Mouse (Mus musculus): ENCODE measurements around the gene Lrrc8c. TPM values are rescaled to one million over a fixed set of nuclear protein-coding genes. Genes with fewer than 3 reads are reported as not detected.

The Lrrc8c gene
- polyA plus RNA-seq, 1 experiment: 14.7 TPM

DNA sequence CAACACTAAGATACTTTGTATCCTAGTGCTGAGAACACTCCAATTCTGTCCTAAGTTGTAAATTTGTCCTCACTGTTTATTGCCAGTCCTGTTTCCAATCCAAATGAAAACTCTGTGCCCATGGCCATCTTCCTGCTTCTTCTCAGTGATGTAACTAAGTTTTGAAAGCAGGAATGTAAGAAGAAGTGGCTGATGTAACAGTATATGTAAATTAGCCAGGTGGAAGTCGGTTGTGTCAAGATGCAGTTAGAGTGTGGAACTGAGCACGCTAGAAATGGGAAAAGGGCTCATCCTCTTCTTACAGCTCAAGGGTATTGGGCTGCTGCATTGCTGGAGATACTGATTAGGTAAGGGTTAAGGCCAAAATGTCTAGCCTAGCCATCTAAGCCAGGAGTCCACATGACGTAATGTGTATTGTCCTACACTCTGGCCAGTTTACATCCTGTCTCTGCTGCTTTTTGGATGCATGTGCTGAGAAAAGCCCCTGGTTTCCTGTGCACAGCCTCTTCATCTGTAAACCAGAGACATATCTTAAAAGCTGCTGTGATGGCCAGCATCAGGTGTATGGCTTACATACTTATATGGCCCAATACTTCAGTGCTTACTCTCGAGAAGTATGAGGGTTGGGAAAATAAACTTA lies 104.0 kb downstream of the Lrrc8c start:
- no peaks in the 10 kb centered on the region for H3K36me3 ChIP-seq (ENCODE audit: control insufficient read depth, insufficient read depth, low read length)
- TF ChIP-seq CTCF (IDR thresholded peaks at IDR 0.05; ENCODE audit: control insufficient read depth, insufficient read depth, insufficient replicate concordance, low read depth, low read length): no peak
- no peak for TF ChIP-seq POLR2A (IDR thresholded peaks at IDR 0.05; ENCODE audit: control insufficient read depth, low read depth, low read length)
- H3K27ac ChIP-seq (ENCODE audit: control insufficient read depth, insufficient read depth, low read depth, low read length): no peak overlapping the region
- H3K27me3 ChIP-seq (ENCODE audit: control insufficient read depth, insufficient read depth, low read length): no peaks in the 10 kb centered on the region
- H3K4me3 ChIP-seq (ENCODE audit: control insufficient read depth, low read depth, low read length): no peak overlapping the region
- H3K4me1 ChIP-seq (ENCODE audit: control insufficient read depth, insufficient read depth, low read length): no peaks in the 10 kb centered on the region

DNA sequence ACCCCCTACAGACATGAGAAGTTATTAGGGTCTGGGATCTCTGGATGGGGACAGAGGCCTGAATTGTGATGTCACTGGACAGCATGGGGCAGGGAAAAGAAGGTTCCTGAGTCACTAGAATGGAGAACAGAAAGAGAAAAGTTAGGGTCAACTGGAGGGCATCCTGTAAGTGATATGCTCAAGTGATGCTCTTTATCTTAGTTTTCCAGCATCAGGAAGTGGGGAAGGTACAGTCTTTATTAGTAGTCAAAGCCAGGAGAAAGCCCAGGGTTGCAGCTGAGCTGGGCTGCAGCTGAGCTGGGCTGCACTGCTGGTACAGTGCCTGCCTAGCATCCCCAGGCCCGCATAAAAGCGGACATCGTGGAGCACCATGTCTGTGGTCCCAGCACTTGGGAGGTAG lies 105.1 kb downstream of the Lrrc8c start:
- Histone ChIP-seq H3K27me3 (ENCODE audit: control insufficient read depth, insufficient read depth, low read length) (no peaks in the 10 kb centered on the region), H3K4me1 (ENCODE audit: control insufficient read depth, insufficient read depth, low read length) (no peaks in the 10 kb centered on the region), H3K4me3 (ENCODE audit: control insufficient read depth, low read depth, low read length) (no peak overlapping the region), H3K36me3 (ENCODE audit: control insufficient read depth, insufficient read depth, low read length) (no peaks in the 10 kb centered on the region), H3K27ac (ENCODE audit: control insufficient read depth, insufficient read depth, low read depth, low read length) (no peak overlapping the region)
- TF ChIP-seq CTCF (IDR thresholded peaks at IDR 0.05; ENCODE audit: control insufficient read depth, insufficient read depth, insufficient replicate concordance, low read depth, low read length) (no peak), POLR2A (IDR thresholded peaks at IDR 0.05; ENCODE audit: control insufficient read depth, low read depth, low read length) (no peak)

DNA sequence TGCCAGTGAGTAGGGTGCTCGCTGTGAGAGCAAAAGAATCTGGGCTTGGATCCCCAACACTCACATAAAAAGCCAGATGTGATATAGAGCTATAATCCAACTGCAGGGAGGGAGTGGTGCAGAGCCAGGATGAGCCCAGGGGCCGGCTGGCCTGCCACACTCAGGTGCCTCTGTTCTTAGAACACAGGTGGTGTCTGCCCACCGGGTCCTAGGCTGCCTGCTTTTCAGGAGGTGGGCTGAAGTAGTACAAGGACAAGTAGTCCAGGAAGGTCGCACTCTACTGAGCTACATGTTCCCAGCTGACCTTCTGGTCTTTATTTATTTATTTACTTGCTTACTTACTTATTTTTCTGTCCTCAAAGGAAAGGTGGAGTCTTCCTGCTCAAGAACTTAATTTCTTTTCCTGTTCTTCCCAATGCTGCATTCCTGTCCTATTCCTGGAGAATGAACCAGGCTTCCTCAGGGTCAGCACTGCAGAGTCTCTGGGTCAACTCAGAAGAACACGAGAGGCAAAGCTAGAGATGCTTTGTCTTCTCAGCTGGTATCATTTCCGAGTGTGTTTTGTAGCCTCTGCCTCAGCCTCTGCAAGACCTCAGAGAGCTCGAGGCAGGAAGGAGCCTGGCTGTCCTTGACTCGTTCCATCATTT lies 106.4 kb downstream of the Lrrc8c start:
- H3K27me3 ChIP-seq (ENCODE audit: control insufficient read depth, insufficient read depth, low read length): no peaks in the 10 kb centered on the region
- no peak overlapping the region for H3K4me3 ChIP-seq (ENCODE audit: control insufficient read depth, low read depth, low read length)
- no peak for TF ChIP-seq CTCF (IDR thresholded peaks at IDR 0.05; ENCODE audit: control insufficient read depth, insufficient read depth, insufficient replicate concordance, low read depth, low read length)
- no peak for TF ChIP-seq POLR2A (IDR thresholded peaks at IDR 0.05; ENCODE audit: control insufficient read depth, low read depth, low read length)
- no peaks in the 10 kb centered on the region for H3K36me3 ChIP-seq (ENCODE audit: control insufficient read depth, insufficient read depth, low read length)
- H3K27ac ChIP-seq (ENCODE audit: control insufficient read depth, insufficient read depth, low read depth, low read length): no peak overlapping the region
- no peaks in the 10 kb centered on the region for H3K4me1 ChIP-seq (ENCODE audit: control insufficient read depth, insufficient read depth, low read length)

DNA sequence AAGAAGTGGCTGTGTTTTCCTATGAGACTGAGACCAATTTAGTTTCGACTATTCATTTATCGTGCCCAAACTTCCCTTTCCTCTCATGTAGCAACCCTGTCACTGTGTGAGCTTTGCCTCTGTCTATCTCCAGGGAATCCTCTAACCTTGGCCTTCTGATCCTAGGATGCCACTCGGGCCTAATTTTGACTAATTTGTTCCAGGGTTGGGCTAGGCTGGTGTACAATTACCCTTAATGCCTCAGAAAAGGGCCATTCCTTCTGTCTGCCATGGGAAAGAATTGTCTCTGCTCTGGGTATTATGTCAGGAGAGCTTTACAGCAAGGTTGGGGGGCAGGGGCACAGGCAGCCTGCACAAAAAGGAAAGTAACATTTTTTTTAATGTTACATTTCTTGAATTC lies 107.2 kb downstream of the Lrrc8c start:
- H3K27ac ChIP-seq (ENCODE audit: control insufficient read depth, insufficient read depth, low read depth, low read length): no peak overlapping the region
- H3K4me1 ChIP-seq (ENCODE audit: control insufficient read depth, insufficient read depth, low read length): no peaks in the 10 kb centered on the region
- no peaks in the 10 kb centered on the region for H3K36me3 ChIP-seq (ENCODE audit: control insufficient read depth, insufficient read depth, low read length)
- no peak for TF ChIP-seq POLR2A (IDR thresholded peaks at IDR 0.05; ENCODE audit: control insufficient read depth, low read depth, low read length)
- TF ChIP-seq CTCF (IDR thresholded peaks at IDR 0.05; ENCODE audit: control insufficient read depth, insufficient read depth, insufficient replicate concordance, low read depth, low read length): no peak
- no peak overlapping the region for H3K4me3 ChIP-seq (ENCODE audit: control insufficient read depth, low read depth, low read length)
- no peaks in the 10 kb centered on the region for H3K27me3 ChIP-seq (ENCODE audit: control insufficient read depth, insufficient read depth, low read length)

DNA sequence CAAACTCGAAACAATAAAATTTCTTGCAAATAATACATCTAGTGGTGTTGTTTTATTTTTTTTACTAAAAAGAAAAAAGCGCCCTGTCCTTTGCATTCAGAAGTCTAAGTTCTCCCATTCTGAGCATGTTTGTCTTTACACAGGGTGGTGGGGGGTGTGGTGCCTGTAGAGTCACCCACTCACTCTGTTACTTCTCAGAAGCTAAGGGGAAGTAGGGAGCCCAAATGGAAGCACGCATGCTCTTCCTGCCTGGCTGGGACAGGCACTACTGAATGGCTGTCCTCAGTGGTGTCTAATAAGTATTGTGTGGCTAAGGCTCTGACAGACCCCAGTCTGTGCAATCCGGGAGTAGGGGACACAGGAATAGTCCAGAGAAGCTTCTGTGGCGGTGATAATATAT lies 107.9 kb downstream of the Lrrc8c start:
- Histone ChIP-seq H3K27ac (ENCODE audit: control insufficient read depth, insufficient read depth, low read depth, low read length) (no peak overlapping the region), H3K4me1 (ENCODE audit: control insufficient read depth, insufficient read depth, low read length) (no peaks in the 10 kb centered on the region), H3K4me3 (ENCODE audit: control insufficient read depth, low read depth, low read length) (no peak overlapping the region), H3K36me3 (ENCODE audit: control insufficient read depth, insufficient read depth, low read length) (no peaks in the 10 kb centered on the region), H3K27me3 (ENCODE audit: control insufficient read depth, insufficient read depth, low read length) (no peaks in the 10 kb centered on the region)
- TF ChIP-seq POLR2A (IDR thresholded peaks at IDR 0.05; ENCODE audit: control insufficient read depth, low read depth, low read length) (no peak), CTCF (IDR thresholded peaks at IDR 0.05; ENCODE audit: control insufficient read depth, insufficient read depth, insufficient replicate concordance, low read depth, low read length) (no peak)

DNA sequence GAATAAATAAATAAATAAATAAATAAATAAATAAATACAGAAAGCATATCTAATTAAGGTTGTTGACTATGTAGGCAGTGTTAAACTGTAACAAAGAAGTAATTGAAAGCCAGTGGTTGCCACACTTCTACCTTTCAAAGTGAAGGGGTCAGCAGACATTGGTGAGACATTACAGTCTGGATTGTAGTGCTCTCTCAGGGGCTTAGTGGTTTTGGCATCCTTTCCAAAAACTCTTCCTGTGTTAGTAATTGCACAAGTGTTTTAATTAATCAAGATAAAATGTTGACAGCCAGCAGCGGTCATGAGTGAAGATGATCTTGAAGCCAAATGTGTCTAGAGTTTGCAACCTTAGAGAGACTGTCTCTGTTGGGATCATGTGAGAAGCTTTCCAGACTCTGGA lies 110.8 kb downstream of the Lrrc8c start:
- H3K27ac ChIP-seq (ENCODE audit: control insufficient read depth, insufficient read depth, low read depth, low read length): no peak overlapping the region
- H3K36me3 ChIP-seq (ENCODE audit: control insufficient read depth, insufficient read depth, low read length): no peaks in the 10 kb centered on the region
- TF ChIP-seq POLR2A (IDR thresholded peaks at IDR 0.05; ENCODE audit: control insufficient read depth, low read depth, low read length): no peak
- TF ChIP-seq CTCF (IDR thresholded peaks at IDR 0.05; ENCODE audit: control insufficient read depth, insufficient read depth, insufficient replicate concordance, low read depth, low read length): no peak
- no peaks in the 10 kb centered on the region for H3K27me3 ChIP-seq (ENCODE audit: control insufficient read depth, insufficient read depth, low read length)
- no peak overlapping the region for H3K4me3 ChIP-seq (ENCODE audit: control insufficient read depth, low read depth, low read length)
- no peaks in the 10 kb centered on the region for H3K4me1 ChIP-seq (ENCODE audit: control insufficient read depth, insufficient read depth, low read length)

DNA sequence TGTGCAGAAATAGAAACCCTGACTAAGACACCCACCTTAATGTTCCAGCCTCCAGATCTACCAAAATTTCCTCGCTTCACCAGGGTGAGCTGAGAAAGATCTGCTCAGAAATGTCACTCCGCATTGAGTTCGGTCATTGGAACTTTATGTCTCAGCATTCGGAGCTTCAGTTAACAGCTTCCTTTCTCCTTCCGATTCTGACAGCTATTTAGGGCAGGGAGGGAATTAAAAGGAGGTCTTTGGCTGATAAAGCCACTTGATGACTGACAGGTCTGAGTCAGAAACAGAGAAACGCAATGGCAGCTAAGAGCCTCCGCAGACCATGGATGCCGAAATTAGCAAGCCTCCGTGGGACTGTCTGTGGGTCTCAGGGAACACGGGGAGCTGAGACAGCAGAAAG lies 112.9 kb downstream of the Lrrc8c start:
- Histone ChIP-seq H3K27me3 (ENCODE audit: control insufficient read depth, insufficient read depth, low read length) (no peaks in the 10 kb centered on the region), H3K36me3 (ENCODE audit: control insufficient read depth, insufficient read depth, low read length) (no peaks in the 10 kb centered on the region), H3K27ac (ENCODE audit: control insufficient read depth, insufficient read depth, low read depth, low read length) (no peak overlapping the region), H3K4me1 (ENCODE audit: control insufficient read depth, insufficient read depth, low read length) (no peaks in the 10 kb centered on the region), H3K4me3 (ENCODE audit: control insufficient read depth, low read depth, low read length) (no peak overlapping the region)
- TF ChIP-seq POLR2A (IDR thresholded peaks at IDR 0.05; ENCODE audit: control insufficient read depth, low read depth, low read length): no peak
- TF ChIP-seq CTCF (IDR thresholded peaks at IDR 0.05; ENCODE audit: control insufficient read depth, insufficient read depth, insufficient replicate concordance, low read depth, low read length): no peak
